Mouse (Mus musculus) ES-E14 (cell line): ENCODE measurements around the gene Rbl1. TPM values are rescaled to one million over a fixed set of nuclear protein-coding genes. Genes with fewer than 3 reads are reported as not detected.
A peak's percentile ranks its signal among the peaks of the same experiment; 100 is the strongest.

Experiments used
- DNase-seq: peaks from one replicate; pipeline ENCODE4 v3.0.0-alpha.2; 2013; ENCODE audit warnings: low read depth, low spot score
- H3K27ac ChIP-seq: 2 replicates; pipeline ENCODE4 v1.5.1; 2012; ENCODE audit warnings: low read depth, mild to moderate bottlenecking, low read length, moderate library complexity, mixed read lengths; ENCODE audit not compliant: poor library complexity, insufficient read depth, severe bottlenecking
- H3K36me3 ChIP-seq: 2 replicates; pipeline ENCODE4 v1.6.1; 2012; ENCODE audit warnings: mild to moderate bottlenecking, low read length, moderate library complexity, mixed read lengths; ENCODE audit not compliant: control insufficient read depth, poor library complexity, insufficient read depth, severe bottlenecking
- H3K4me1 ChIP-seq, 2 experiments: fragments of 150-350 bp in 1 of 2; sonication (generic) in 1 of 2; 2 replicates each; pipeline ENCODE4 v1.6.1; 2012; ENCODE audit warnings: low read length in 2 of 2, mild to moderate bottlenecking in 1 of 2, mixed read lengths in 1 of 2; ENCODE audit not compliant: control insufficient read depth in 2 of 2, insufficient read depth in 2 of 2, poor library complexity in 1 of 2
- H3K4me3 ChIP-seq, 2 experiments: fragments of 150-350 bp in 1 of 2; sonication (generic) in 1 of 2; 2 replicates each; pipeline ENCODE4 v1.5.1; 2012; ENCODE audit warnings: low read length in 2 of 2, low read depth in 1 of 2, mild to moderate bottlenecking in 1 of 2, mixed read lengths in 1 of 2; ENCODE audit not compliant: insufficient read depth in 1 of 2, poor library complexity in 1 of 2, severe bottlenecking in 1 of 2
- H3K9ac ChIP-seq: 2 replicates; pipeline ENCODE4 v1.6.1; 2012; ENCODE audit warnings: low read depth, mild to moderate bottlenecking, low read length, mixed read lengths; ENCODE audit not compliant: poor library complexity, insufficient read depth, severe bottlenecking
- H3K9me3 ChIP-seq: fragments of 150-350 bp; sonication (generic); 2 replicates; pipeline ENCODE4 v1.6.1; 2012; ENCODE audit warnings: low read depth, mild to moderate bottlenecking, low read length; ENCODE audit not compliant: control insufficient read depth, insufficient read depth
- CHD2 ChIP-seq: IDR thresholded peaks from 2 replicates; pipeline ENCODE4 v1.6.1; 2014; ENCODE audit warnings: mild to moderate bottlenecking, low read depth, low read length, inconsistent platforms
- HCFC1 ChIP-seq: IDR thresholded peaks from 2 replicates; pipeline ENCODE4 v1.6.1; 2012; ENCODE audit warnings: low read length, inconsistent platforms, borderline replicate concordance; ENCODE audit not compliant: insufficient read depth
- MAFK ChIP-seq: IDR thresholded peaks from 2 replicates; pipeline ENCODE4 v1.6.1; 2014; ENCODE audit warnings: mild to moderate bottlenecking, low read depth, low read length, inconsistent platforms; ENCODE audit not compliant: insufficient read depth
- ZC3H11A ChIP-seq: IDR thresholded peaks from 2 replicates; pipeline ENCODE4 v1.6.1; 2012; ENCODE audit warnings: low read depth, mild to moderate bottlenecking, inconsistent platforms, low read length, borderline replicate concordance
- ZNF384 ChIP-seq: IDR thresholded peaks from 2 replicates; pipeline ENCODE4 v1.6.1; 2012; ENCODE audit warnings: low read depth, low read length, inconsistent platforms
- in situ Hi-C, 2 experiments: fragments of 600-800 bp; cut with MboI; formaldehyde crosslinking; loops; one replicate each; pipeline ENCODE4 v1.15.1; 2025; ENCODE audit warnings: low sequenced_read_pairs in 2 of 2, inconsistent platforms in 1 of 2; ENCODE audit not compliant: unreplicated experiment in 2 of 2
- total RNA-seq: library from RNA; depleted of rRNA; stranded (reverse); fragments of 300-350 nt; gene quantifications from 2 replicates; pipeline ENCODE4 v1.2.3, GENCODE M21; 2012

The Rbl1 gene
- total RNA-seq, 1 experiment = 10.5 TPM

DNA sequence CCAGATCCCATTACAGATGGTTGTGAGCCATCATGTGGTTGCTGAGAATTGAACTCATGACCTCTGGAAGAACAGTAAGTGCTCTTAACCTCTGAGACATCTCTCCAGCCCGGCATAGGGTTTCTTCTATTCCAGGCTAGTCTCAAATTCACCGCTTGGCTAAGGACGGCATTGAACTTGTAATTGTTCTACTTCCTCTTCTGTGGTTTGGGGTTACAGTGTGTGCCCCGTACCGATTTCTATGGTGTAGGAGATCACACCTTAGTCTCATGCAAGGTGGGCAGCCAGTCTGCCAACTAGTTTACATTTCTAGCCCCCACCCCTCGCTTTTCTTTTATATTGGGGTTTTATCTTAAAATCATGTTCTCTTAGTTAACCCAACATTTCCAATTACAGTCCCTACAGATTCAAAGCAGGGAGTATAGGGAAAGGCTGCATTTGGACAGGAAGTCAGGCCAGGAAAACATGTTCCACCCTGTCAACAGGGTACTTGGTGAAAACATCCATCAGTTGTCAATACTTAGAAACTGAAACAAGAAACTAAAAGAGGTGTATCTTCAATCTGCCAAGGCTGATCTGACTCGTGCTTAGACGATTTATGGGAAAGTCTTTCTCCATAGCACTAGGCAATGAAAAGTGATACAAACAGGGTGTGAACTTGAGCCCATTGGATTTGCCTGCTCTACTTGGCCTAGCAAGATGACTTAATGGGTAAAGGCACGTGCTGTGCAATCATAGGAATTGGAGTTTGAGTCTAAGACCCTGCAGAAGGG lies 66.2 kb downstream of the Rbl1 start:
- no peaks in the 10 kb centered on the region for H3K9me3 ChIP-seq
- TF ChIP-seq CHD2 (no peak), ZNF384 (no peak), ZC3H11A (no peak), HCFC1 (no peak), MAFK (no peak)
- H3K36me3 ChIP-seq = no peaks in the 10 kb centered on the region
- H3K27ac ChIP-seq = no peak overlapping the region
- no peak overlapping the region for H3K4me3 ChIP-seq
- no peak overlapping the region for H3K9ac ChIP-seq
- no peaks in the 10 kb centered on the region; a peak in 1 of 4 replicates for H3K4me1 ChIP-seq
- DNase-seq = no peak
- in situ Hi-C loops = no loop called here

DNA sequence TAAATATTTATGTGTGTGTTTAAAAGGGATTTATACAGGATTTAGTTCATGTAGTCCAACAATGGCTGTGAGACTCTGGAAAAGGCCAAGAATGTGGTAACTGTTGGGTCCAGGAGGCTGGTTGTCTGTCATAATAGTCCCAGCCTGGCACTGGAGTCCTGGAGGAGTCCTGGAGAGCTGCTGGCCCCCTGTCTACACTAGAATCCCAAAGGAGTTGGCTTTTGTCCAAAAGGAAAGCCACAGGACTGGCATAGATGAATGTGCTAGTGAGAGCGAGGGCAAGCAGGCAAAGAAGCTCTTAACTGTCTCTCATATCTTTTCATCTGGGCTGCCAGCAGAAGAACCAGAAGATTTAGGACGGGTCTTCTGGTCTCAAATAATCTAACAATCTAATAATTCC lies 67.7 kb downstream of the Rbl1 start:
- no peaks in the 10 kb centered on the region; a peak in 1 of 4 replicates for H3K4me1 ChIP-seq
- no peak overlapping the region for H3K27ac ChIP-seq
- no peak overlapping the region for H3K4me3 ChIP-seq
- in situ Hi-C loops = no loop called here
- TF ChIP-seq CHD2 (no peak), HCFC1 (no peak), ZC3H11A (no peak), ZNF384 (no peak), MAFK (no peak)
- no peak for DNase-seq
- no peak overlapping the region for H3K9ac ChIP-seq
- H3K36me3 ChIP-seq = no peaks in the 10 kb centered on the region
- H3K9me3 ChIP-seq = no peaks in the 10 kb centered on the region

GRCm38 (mm10) chr2:157136176-157136575 lies 68.2 kb downstream of the Rbl1 start:
- in situ Hi-C loops = no loop called here
- Histone ChIP-seq H3K4me1 (no peaks in the 10 kb centered on the region; a peak in 1 of 4 replicates), H3K9me3 (no peaks in the 10 kb centered on the region), H3K36me3 (no peaks in the 10 kb centered on the region), H3K9ac (no peak overlapping the region), H3K4me3 (no peak overlapping the region), H3K27ac (no peak overlapping the region)
- TF ChIP-seq CHD2 = no peak
- TF ChIP-seq MAFK = no peak
- TF ChIP-seq HCFC1 = no peak
- no peak for TF ChIP-seq ZC3H11A
- no peak for TF ChIP-seq ZNF384
- no peak for DNase-seq

GRCm38 (mm10) chr2:157135529-157136120 lies 68.7 kb downstream of the Rbl1 start:
- in situ Hi-C loops = no loop called here
- Histone ChIP-seq H3K4me1 (no peaks in the 10 kb centered on the region; a peak in 1 of 4 replicates), H3K9ac (peak overlapping the region; percentile 29; the same call in 1 of the 2 replicates), H3K27ac (no peak overlapping the region), H3K4me3 (peak overlapping the region in 1 of 2 experiments; percentile 83; a peak in 2 of 4 replicates), H3K9me3 (no peaks in the 10 kb centered on the region), H3K36me3 (no peaks in the 10 kb centered on the region)
- TF ChIP-seq ZNF384 = 0 out of 2 replicates have a peak, but pooled peaks have one; percentile 54
- no peak for TF ChIP-seq MAFK
- TF ChIP-seq HCFC1 = no peak
- no peak for DNase-seq
